Comparison of ENCODE assay signal across 13 mouse cellular contexts in the genomic region with DNA sequence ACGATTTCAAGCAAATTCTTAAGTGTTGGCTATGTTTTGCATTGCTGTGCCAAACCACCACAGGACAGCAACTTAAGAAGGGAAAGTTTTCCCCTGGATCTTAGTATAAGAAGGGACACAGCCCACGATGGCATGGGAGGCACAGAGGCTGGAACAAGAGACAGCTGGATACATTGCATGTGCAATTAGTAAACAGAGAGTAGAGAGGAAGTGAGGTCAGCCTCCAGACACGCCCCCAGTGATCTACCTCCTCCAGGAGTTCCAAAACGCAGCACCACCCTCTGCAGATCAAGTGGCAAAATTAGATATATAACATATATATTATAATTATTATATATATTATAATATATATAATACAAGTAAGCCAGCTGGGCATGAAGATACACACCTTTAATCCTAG.
"Had no signal": no experiment of that assay in that cellular context is flagged by ENCODE, and none has a peak within 500 bp of the region (broad histone marks: within the 10 kb centered on the region; RNA-seq: fewer than 3 reads in every experiment).

No protein-coding gene starts in this region.

- H3K36me3 ChIP-seq: limb, embryonic 15.5 days; midbrain, embryonic 13.5 days had no signal

- H3K4me2 ChIP-seq: limb, embryonic 15.5 days; liver, embryonic 13.5 days; midbrain, embryonic 13.5 days had no signal

- H3K9ac ChIP-seq: limb, embryonic 15.5 days; liver, embryonic 13.5 days; midbrain, embryonic 13.5 days had no signal

- H3K4me3 ChIP-seq: limb, embryonic 15.5 days; liver, embryonic 13.5 days; midbrain, embryonic 13.5 days had no signal

- DNase-seq: kidney, adult 9 months; kidney, postnatal 25 days; layer of hippocampus, adult 9-11 months; layer of hippocampus, postnatal 36 days; liver, embryonic 13.5 days; lung, adult 18-20 months; right cerebral cortex, adult 18-20 months; right cerebral cortex, postnatal 25 days; thymus, postnatal 4 days had no signal

- H3K27ac ChIP-seq: limb, embryonic 15.5 days; liver, embryonic 13.5 days; midbrain, embryonic 13.5 days; stomach, postnatal 0 days had no signal

- ATAC-seq: intestine, embryonic 16.5 days; midbrain, embryonic 13.5 days had no signal

- H3K9me3 ChIP-seq: limb, embryonic 15.5 days had no signal

- H3K27me3 ChIP-seq: liver, embryonic 13.5 days; midbrain, embryonic 13.5 days had no signal
